Mouse (Mus musculus): ENCODE data around the gene Crtc2. TPM values are rescaled to one million over a fixed set of nuclear protein-coding genes. Genes with fewer than 3 reads are reported as not detected.
"Not testable (repeated sequence)": the region's sequence is repeated elsewhere in the genome, so short reads cannot be mapped to it uniquely, and the experiment has no call there.

Crtc2 gene
- polyA plus RNA-seq, 1 experiment from 2014 or later = 77.0 TPM

- no peak for DNase-seq (ENCODE audit: low read depth, low spot score)
- no peak for TF ChIP-seq CTCF (IDR thresholded peaks at IDR 0.05)
- no peak for ATAC-seq
- CTCF ChIA-PET = no interaction called here
- in situ Hi-C loops (cut with MboI; ENCODE audit: low pct_unique_long_range_greater_than_20kb) = no loop called here
- POLR2A ChIA-PET = no interaction called here
- H3K27me3 ChIP-seq = no peaks in the 10 kb centered on the region
These were observed 12.7 kb upstream of the Crtc2 start for GRCm38 (mm10) chr3:90241251-90241650.

GRCm38 (mm10) chr3:90241669-90242358 lies 12.1 kb upstream of the Crtc2 start:
- TF ChIP-seq CTCF (IDR thresholded peaks at IDR 0.05) = no peak
- no peaks in the 10 kb centered on the region for H3K27me3 ChIP-seq
- in situ Hi-C loops (cut with MboI; ENCODE audit: low pct_unique_long_range_greater_than_20kb) = no loop called here
- CTCF ChIA-PET = no interaction called here
- POLR2A ChIA-PET = no interaction called here
- DNase-seq (ENCODE audit: low read depth, low spot score) (no peak), ATAC-seq (no peak)

GRCm38 (mm10) chr3:90242984-90243775 lies 10.8 kb upstream of the Crtc2 start, which contains the start of gene Creb3l4:
Gene Creb3l4 (minus strand): TSS chr3:90243512.
- H3K27me3 ChIP-seq = no peaks in the 10 kb centered on the region
- DNase-seq (ENCODE audit: low read depth, low spot score) (no peak), ATAC-seq (no peak)
- no peak for TF ChIP-seq CTCF (IDR thresholded peaks at IDR 0.05)
- POLR2A ChIA-PET = no interaction called here
- CTCF ChIA-PET = interaction anchor here (1.2 to 2.4 kb wide), 2 partner anchors 12 to 36 kb away, joined by 3 to 9 read pairs; partner anchors contain the start of gene Jtb
- in situ Hi-C loops (cut with MboI; ENCODE audit: low pct_unique_long_range_greater_than_20kb) = no loop called here

GRCm38 (mm10) chr3:90245406-90245805 lies 8.6 kb upstream of the Crtc2 start:
- DNase-seq (ENCODE audit: low read depth, low spot score) (no peak), ATAC-seq (no peak)
- no peak for TF ChIP-seq CTCF (IDR thresholded peaks at IDR 0.05)
- ChIA-PET CTCF (interaction anchor here (1.1 to 2.4 kb wide), 4 partner anchors 14 to 179 kb away, joined by 3 to 9 read pairs (median 4); partner anchors contain the start of gene Jtb), POLR2A (interaction anchor here (1.1 kb wide), 1 partner anchor 8 kb away, joined by 4 read pairs; the partner anchor contains the start of gene Crtc2)
- no peaks in the 10 kb centered on the region for H3K27me3 ChIP-seq
- in situ Hi-C loops (cut with MboI; ENCODE audit: low pct_unique_long_range_greater_than_20kb) = no loop called here

- in situ Hi-C loops (cut with MboI; ENCODE audit: low pct_unique_long_range_greater_than_20kb) = no loop called here
- ATAC-seq = peak; percentile 8
- no peak for TF ChIP-seq CTCF (IDR thresholded peaks at IDR 0.05)
- ChIA-PET CTCF (interaction anchor here (1.1 to 2.5 kb wide), 6 partner anchors 10 to 32 kb away, joined by 3 to 7 read pairs (median 5); partner anchors contain the start of gene Jtb), POLR2A (interaction anchor here (0.7 to 3.4 kb wide), 11 partner anchors 9 to 86 kb away, joined by 3 to 18 read pairs (median 4); partner anchors contain the start of genes Dennd4b, Jtb, Rab13 and Rps27)
- peak; percentile 46 for DNase-seq (ENCODE audit: low read depth, low spot score)
- no peaks in the 10 kb centered on the region for H3K27me3 ChIP-seq
These were observed 6.4 kb upstream of the Crtc2 start for GRCm38 (mm10) chr3:90247630-90247959.

- in situ Hi-C loops (cut with MboI; ENCODE audit: low pct_unique_long_range_greater_than_20kb) = no loop called here
- CTCF ChIA-PET = interaction anchor here (0.6 to 2.5 kb wide), 8 partner anchors 10 to 33 kb away, joined by 3 to 7 read pairs (median 4); partner anchors contain the start of gene Jtb
- no peak for TF ChIP-seq CTCF (IDR thresholded peaks at IDR 0.05)
These were observed 5.8 kb upstream of the Crtc2 start, which contains the start of gene Slc39a1 for GRCm38 (mm10) chr3:90247960-90248745. Gene Slc39a1 (plus strand): TSS chr3:90248172.

GRCm38 (mm10) chr3:90248746-90249100 lies 5.2 kb upstream of the Crtc2 start:
- in situ Hi-C loops (cut with MboI; ENCODE audit: low pct_unique_long_range_greater_than_20kb) = no loop called here
- no peaks in the 10 kb centered on the region for H3K27me3 ChIP-seq
- ChIA-PET CTCF (interaction anchor here (0.6 to 2.5 kb wide), 7 partner anchors 11 to 33 kb away, joined by 3 to 7 read pairs (median 4); partner anchors contain the start of gene Jtb), POLR2A (interaction anchor here (0.6 to 3.4 kb wide), 8 partner anchors 8 to 93 kb away, joined by 3 to 18 read pairs (median 4); partner anchors contain the start of genes Jtb, Rab13 and Rps27)
- TF ChIP-seq CTCF (IDR thresholded peaks at IDR 0.05) = no peak
- no peak for DNase-seq (ENCODE audit: low read depth, low spot score)
- ATAC-seq = peak; percentile 30

More at GRCm38 (mm10) chr3:90247960-90248745, 5.8 kb upstream of the Crtc2 start, which contains the start of gene Slc39a1:
- ATAC-seq = peak; percentile 91
- POLR2A ChIA-PET = interaction anchor here (0.6 to 3.4 kb wide), 11 partner anchors 9 to 92 kb away, joined by 3 to 18 read pairs (median 4); partner anchors contain the start of genes Dennd4b, Jtb, Rab13 and Rps27
- H3K27me3 ChIP-seq = no peaks in the 10 kb centered on the region
- peak; percentile 95 for DNase-seq (ENCODE audit: low read depth, low spot score)

- no peak for TF ChIP-seq CTCF (IDR thresholded peaks at IDR 0.05)
- POLR2A ChIA-PET = interaction anchor here (0.6 to 1.7 kb wide), 3 partner anchors 11 to 17 kb away, joined by 5 to 7 read pairs (median 5); no protein-coding TSS in a partner anchor
- CTCF ChIA-PET = interaction anchor here (1.5 kb wide), 1 partner anchor 12 kb away, joined by 3 read pairs; no protein-coding TSS in a partner anchor
- H3K27me3 ChIP-seq = no peaks in the 10 kb centered on the region
- ATAC-seq = no peak
- DNase-seq (ENCODE audit: low read depth, low spot score) = no peak
- in situ Hi-C loops (cut with MboI; ENCODE audit: low pct_unique_long_range_greater_than_20kb) = no loop called here
These were observed 3.2 kb upstream of the Crtc2 start for GRCm38 (mm10) chr3:90250791-90251190.

- H3K27me3 ChIP-seq; ATAC-seq; DNase-seq (ENCODE audit: low read depth, low spot score); in situ Hi-C loops (cut with MboI; ENCODE audit: low pct_unique_long_range_greater_than_20kb): not testable (repeated sequence)
- POLR2A ChIA-PET = interaction anchor here (1.7 kb wide), 1 partner anchor 14 kb away, joined by 7 read pairs; no protein-coding TSS in a partner anchor
- CTCF ChIA-PET = interaction anchor here (1.5 kb wide), 1 partner anchor 13 kb away, joined by 3 read pairs; no protein-coding TSS in a partner anchor
These were observed 2.2 kb upstream of the Crtc2 start for GRCm38 (mm10) chr3:90251731-90252226.

- in situ Hi-C loops (cut with MboI; ENCODE audit: low pct_unique_long_range_greater_than_20kb); POLR2A ChIA-PET; ATAC-seq; H3K27me3 ChIP-seq; CTCF ChIA-PET; DNase-seq (ENCODE audit: low read depth, low spot score): not testable (repeated sequence)
These were observed 1.3 kb upstream of the Crtc2 start for GRCm38 (mm10) chr3:90252659-90253058.

- CTCF ChIA-PET; in situ Hi-C loops (cut with MboI; ENCODE audit: low pct_unique_long_range_greater_than_20kb); ATAC-seq; DNase-seq (ENCODE audit: low read depth, low spot score); H3K27me3 ChIP-seq: not testable (repeated sequence)
- POLR2A ChIA-PET = interaction anchor here (0.9 kb wide), 1 partner anchor 8 kb away, joined by 4 read pairs; no protein-coding TSS in a partner anchor
These were observed 789 bp upstream of the Crtc2 start for GRCm38 (mm10) chr3:90253174-90253573.
